Mouse (Mus musculus) heart, postnatal 0 days (tissue): ENCODE data around the gene Ptges3l. TPM values are rescaled to one million over a fixed set of nuclear protein-coding genes. Genes with fewer than 3 reads are reported as not detected.
A peak's percentile ranks its signal among the peaks of the same experiment; 100 is the strongest.
"Not testable (repeated sequence)": the region's sequence is repeated elsewhere in the genome, so short reads cannot be mapped to it uniquely, and the experiment has no call there.

Source experiments
- ATAC-seq: fragments of 200-750 bp; cut with Nextera tagmentation; 2 replicates; pipeline ENCODE4 v1.8.0; 2017; ENCODE audit warnings: low read depth, moderate number of reproducible peaks, moderate library complexity; ENCODE audit not compliant: insufficient read depth
- DNase-seq: peaks from one replicate; pipeline ENCODE4 v3.0.0-alpha.2; 2016; ENCODE audit warnings: low spot score
- H3K27ac ChIP-seq: fragments of 300-500 bp; sonication (generic); 2 replicates; pipeline ENCODE4 v1.5.1; 2014; ENCODE audit warnings: low read depth, mild to moderate bottlenecking
- H3K27me3 ChIP-seq: fragments of 300-500 bp; sonication (generic); 2 replicates; pipeline ENCODE4 v1.6.1; 2014; ENCODE audit warnings: low read length, mixed read lengths; ENCODE audit not compliant: control insufficient read depth, insufficient read depth
- H3K36me3 ChIP-seq: fragments of 300-500 bp; sonication (generic); replicated peaks from 2 replicates; pipeline ENCODE4 v1.6.1; 2014; ENCODE audit warnings: low read length, mixed read lengths; ENCODE audit not compliant: control insufficient read depth, insufficient read depth
- H3K4me1 ChIP-seq: fragments of 300-500 bp; sonication (generic); 2 replicates; pipeline ENCODE4 v1.6.1; 2014; ENCODE audit warnings: antibody characterized with exemption; ENCODE audit not compliant: control insufficient read depth, insufficient read depth
- H3K4me2 ChIP-seq: fragments of 300-500 bp; sonication (generic); 2 replicates; pipeline ENCODE4 v1.6.1; 2014; ENCODE audit warnings: low read depth, mild to moderate bottlenecking, low read length, moderate library complexity
- H3K4me3 ChIP-seq: fragments of 300-500 bp; sonication (generic); 2 replicates; pipeline ENCODE4 v1.5.1; 2014; ENCODE audit warnings: low read depth, low read length
- H3K9ac ChIP-seq: fragments of 300-500 bp; sonication (generic); replicated peaks from 2 replicates; pipeline ENCODE4 v1.6.1; 2014; ENCODE audit warnings: low read depth, low read length, mixed read lengths
- H3K9me3 ChIP-seq: fragments of 300-500 bp; sonication (generic); replicated peaks from 2 replicates; pipeline ENCODE4 v1.6.1; 2016; ENCODE audit warnings: low read length; ENCODE audit not compliant: control insufficient read depth
- CTCF ChIP-seq: IDR thresholded peaks from 2 replicates; pipeline ENCODE4 v1.5.1; 2016; ENCODE audit warnings: antibody characterized with exemption, control low read depth, low read depth
- EP300 ChIP-seq: IDR thresholded peaks from 2 replicates; pipeline ENCODE4 v1.6.1; 2016; ENCODE audit warnings: antibody characterized with exemption, low read depth
- WGBS: fragments of 180-500 bp; shearing (Covaris S2); extraction: QIAGEN DNeasy Blood & Tissue Kit; methylation state at CpG from one replicate; pipeline ENCODE4 v1.1.7; 2014; 5-methylcytosine and 5-hydroxymethylcytosine counted together
- polyA plus RNA-seq: library from polyadenylated mRNA; unstranded; fragments of >200 nt; fragmentation: Nextera tagmentation; extraction: Ambion mirVana; gene quantifications from 2 replicates; pipeline ENCODE4 v1.2.1, GENCODE M21; 2015
- total RNA-seq: library from RNA; depleted of rRNA; stranded (reverse); fragments of >200 nt; gene quantifications from 2 replicates; pipeline ENCODE4 v1.2.3, GENCODE M21; 2014; ENCODE audit warnings: low replicate concordance

Gene Ptges3l
- total and polyA plus RNA-seq, 2 experiments from 2014 or later, result 32.8 to 86.9 TPM

DNA sequence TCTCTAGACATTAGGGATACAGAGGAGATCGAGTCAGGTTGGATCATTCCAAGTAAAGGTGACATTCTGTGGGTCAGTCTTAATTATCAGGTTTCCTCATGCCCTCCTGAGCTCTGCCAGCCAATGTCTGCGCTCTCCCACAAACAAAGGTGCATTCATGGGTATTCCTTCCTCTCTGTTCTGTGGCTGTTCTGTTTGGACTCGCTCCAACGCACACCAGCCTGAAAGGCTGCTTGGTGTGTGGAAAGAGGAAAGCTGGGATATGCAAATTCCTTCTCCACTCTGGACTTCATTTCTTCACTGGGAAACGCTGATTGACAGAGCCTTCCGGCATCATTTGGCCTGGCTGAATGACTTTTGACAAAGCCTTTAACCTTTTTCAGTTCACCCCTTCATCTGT is 29.6 kb upstream of the Ptges3l start:
- no peaks in the 10 kb centered on the region for H3K27me3 ChIP-seq
- no peak for TF ChIP-seq EP300
- no peak for TF ChIP-seq CTCF
- DNase-seq, result no peak
- no peak overlapping the region for H3K4me2 ChIP-seq
- no peaks in the 10 kb centered on the region for H3K9me3 ChIP-seq
- no peak for ATAC-seq
- no peak overlapping the region for H3K9ac ChIP-seq
- H3K36me3 ChIP-seq, result peaks cover 33% of the 10 kb centered on the region
- H3K4me1 ChIP-seq, result peaks cover 10% of the 10 kb centered on the region; the same call in 1 of the 2 replicates
- H3K4me3 ChIP-seq, result no peak overlapping the region
- 62% methylated on average over 6 of the region's 6 CpGs for WGBS
- H3K27ac ChIP-seq, result no peak overlapping the region

- H3K27me3 ChIP-seq, result no peaks in the 10 kb centered on the region
- peaks cover 15% of the 10 kb centered on the region for H3K4me1 ChIP-seq
- H3K4me3 ChIP-seq, result no peak overlapping the region
- no peak overlapping the region for H3K27ac ChIP-seq
- no peaks in the 10 kb centered on the region for H3K9me3 ChIP-seq
- no peak overlapping the region for H3K4me2 ChIP-seq
- WGBS, result 48% methylated on average over 10 of the region's 10 CpGs
- H3K36me3 ChIP-seq, result peaks cover 9% of the 10 kb centered on the region
- DNase-seq (no peak), ATAC-seq (no peak)
- TF ChIP-seq EP300 (no peak), CTCF (no peak)
- no peak overlapping the region for H3K9ac ChIP-seq
These were observed 27.1 kb upstream of the Ptges3l start for GRCm38 (mm10) chr11:101452093-101452774.

- H3K9me3 ChIP-seq, result no peaks in the 10 kb centered on the region
- H3K27me3 ChIP-seq, result no peaks in the 10 kb centered on the region
- ATAC-seq (no peak), DNase-seq (no peak)
- peaks cover 2% of the 10 kb centered on the region; the same call in 1 of the 2 replicates for H3K36me3 ChIP-seq
- H3K4me2 ChIP-seq, result no peak overlapping the region
- TF ChIP-seq CTCF (no peak), EP300 (no peak)
- 91% methylated on average over 10 of the region's 10 CpGs for WGBS
- no peak overlapping the region for H3K4me3 ChIP-seq
- no peak overlapping the region for H3K9ac ChIP-seq
- no peak overlapping the region for H3K27ac ChIP-seq
- H3K4me1 ChIP-seq, result peaks cover 15% of the 10 kb centered on the region
These were observed 26.4 kb upstream of the Ptges3l start for GRCm38 (mm10) chr11:101451536-101451935.

- DNase-seq, result no peak
- TF ChIP-seq EP300, result no peak
- TF ChIP-seq CTCF, result no peak; the same call in 1 of the 2 replicates
- Histone ChIP-seq H3K27ac (no peak overlapping the region), H3K9me3 (no peaks in the 10 kb centered on the region), H3K4me2 (no peak overlapping the region), H3K4me3 (no peak overlapping the region), H3K4me1 (peaks cover 15% of the 10 kb centered on the region), H3K27me3 (no peaks in the 10 kb centered on the region), H3K9ac (no peak overlapping the region), H3K36me3 (0 out of 2 replicates have a peak, but pooled peaks cover 2% of the 10 kb centered on the region)
- no peak for ATAC-seq
- WGBS, result 84% methylated on average over 3 of the region's 3 CpGs
These were observed 25.3 kb upstream of the Ptges3l start for GRCm38 (mm10) chr11:101450394-101450793.

DNA sequence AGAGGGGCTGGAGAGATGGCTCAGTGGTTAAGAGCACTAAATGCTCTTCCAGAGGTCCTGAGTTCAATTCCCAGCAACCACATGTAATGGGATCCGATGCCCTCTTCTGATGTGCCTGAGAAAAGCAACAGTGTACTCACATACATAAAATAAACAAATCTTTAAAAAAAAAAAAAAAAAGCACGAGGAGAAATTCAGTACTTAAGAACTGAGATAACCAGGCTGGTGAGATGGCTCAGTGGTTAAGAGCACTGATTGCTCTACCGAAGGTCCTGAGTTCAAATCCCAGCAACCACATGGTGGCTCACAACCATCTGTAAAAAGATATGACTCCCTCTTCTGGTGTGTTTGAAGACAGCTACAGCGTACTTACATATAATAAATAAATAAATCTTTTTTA is 24.5 kb upstream of the Ptges3l start:
- not testable (repeated sequence) for H3K4me3 ChIP-seq, H3K36me3 ChIP-seq, H3K9me3 ChIP-seq, H3K4me2 ChIP-seq, ATAC-seq, H3K27me3 ChIP-seq, H3K9ac ChIP-seq, DNase-seq, H3K27ac ChIP-seq
- WGBS, result 74% methylated on average over 4 of the region's 4 CpGs
- peaks cover 15% of the 10 kb centered on the region for H3K4me1 ChIP-seq

- H3K9me3 ChIP-seq, result no peaks in the 10 kb centered on the region
- WGBS, result 74% methylated on average over 4 of the region's 4 CpGs
- no peak for TF ChIP-seq EP300
- TF ChIP-seq CTCF, result no peak
- DNase-seq (no peak), ATAC-seq (peak; percentile 48)
- peak overlapping the region; percentile 92 for H3K27ac ChIP-seq
- H3K4me1 ChIP-seq, result peaks cover 15% of the 10 kb centered on the region
- H3K4me3 ChIP-seq, result peak overlapping the region; percentile 78
- no peaks in the 10 kb centered on the region for H3K27me3 ChIP-seq
- peak overlapping the region; percentile 72 for H3K9ac ChIP-seq
- peaks cover 17% of the 10 kb centered on the region for H3K36me3 ChIP-seq
- peak overlapping the region; percentile 68 for H3K4me2 ChIP-seq
These were observed 23.8 kb upstream of the Ptges3l start for GRCm38 (mm10) chr11:101448899-101449298.
